Mouse (Mus musculus): Measurements from ENCODE around the gene Tmem132a. TPM values are rescaled to one million over a fixed set of nuclear protein-coding genes. Genes with fewer than 3 reads are reported as not detected.

Gene Tmem132a
- 10.4 and 11.0 TPM in 2 replicates for polyA plus RNA-seq (2012; rRNA removed)

GRCm38 (mm10) chr19:10869886-10870527, at the start of gene Tmem132a:
TSS of gene Tmem132a (minus strand) at chr19:10869940.
- no peak for DNase-seq
- H3K4me3 ChIP-seq (ENCODE audit: control insufficient read depth, insufficient read depth, low read length): peak within 1 kb of the TSS; percentile 44
- peaks cover 4% of the 10 kb centered on the region; the same call in 1 of the 2 replicates for H3K27me3 ChIP-seq (ENCODE audit: control insufficient read depth, insufficient read depth, low read length)
- H3K27ac ChIP-seq (ENCODE audit: control insufficient read depth, insufficient read depth, low read length): no peak within 1 kb of the TSS
- 26% methylated on average over 8 of the region's 8 CpGs for WGBS
- H3K36me3 ChIP-seq (ENCODE audit: control insufficient read depth, insufficient read depth, low read length): peaks cover 8% of the 10 kb centered on the region; the same call in 1 of the 2 replicates
- no peak for TF ChIP-seq POLR2A (IDR thresholded peaks at IDR 0.05; ENCODE audit: control insufficient read depth, extremely low read depth, insufficient read depth, low read length, poor library complexity)
- no peak for TF ChIP-seq CTCF (IDR thresholded peaks at IDR 0.05; ENCODE audit: borderline replicate concordance, control insufficient read depth, extremely low read depth, insufficient read depth, low read length, poor library complexity)
- H3K4me1 ChIP-seq (replicated peaks; ENCODE audit: control insufficient read depth, insufficient read depth, low read length): peaks cover 9% of the 10 kb centered on the region; the same call in 1 of the 2 replicates

- no peak for DNase-seq
- no peak overlapping the region for H3K27ac ChIP-seq (ENCODE audit: control insufficient read depth, insufficient read depth, low read length)
- H3K36me3 ChIP-seq (ENCODE audit: control insufficient read depth, insufficient read depth, low read length): no peaks in the 10 kb centered on the region
- H3K4me1 ChIP-seq (replicated peaks; ENCODE audit: control insufficient read depth, insufficient read depth, low read length): no peaks in the 10 kb centered on the region
- TF ChIP-seq CTCF (IDR thresholded peaks at IDR 0.05; ENCODE audit: borderline replicate concordance, control insufficient read depth, extremely low read depth, insufficient read depth, low read length, poor library complexity) (no peak), POLR2A (IDR thresholded peaks at IDR 0.05; ENCODE audit: control insufficient read depth, extremely low read depth, insufficient read depth, low read length, poor library complexity) (no peak)
- peaks cover 9% of the 10 kb centered on the region; the same call in 1 of the 2 replicates for H3K27me3 ChIP-seq (ENCODE audit: control insufficient read depth, insufficient read depth, low read length)
- H3K4me3 ChIP-seq (ENCODE audit: control insufficient read depth, insufficient read depth, low read length): no peak overlapping the region
- 96% methylated on average over 10 of the region's 10 CpGs for WGBS
These were observed 48.7 kb upstream of the Tmem132a start for GRCm38 (mm10) chr19:10918321-10918991.

- TF ChIP-seq POLR2A (IDR thresholded peaks at IDR 0.05; ENCODE audit: control insufficient read depth, extremely low read depth, insufficient read depth, low read length, poor library complexity) (no peak), CTCF (IDR thresholded peaks at IDR 0.05; ENCODE audit: borderline replicate concordance, control insufficient read depth, extremely low read depth, insufficient read depth, low read length, poor library complexity) (no peak)
- Histone ChIP-seq H3K4me1 (replicated peaks; ENCODE audit: control insufficient read depth, insufficient read depth, low read length) (no peaks in the 10 kb centered on the region), H3K36me3 (ENCODE audit: control insufficient read depth, insufficient read depth, low read length) (no peaks in the 10 kb centered on the region), H3K4me3 (ENCODE audit: control insufficient read depth, insufficient read depth, low read length) (no peak overlapping the region), H3K27me3 (ENCODE audit: control insufficient read depth, insufficient read depth, low read length) (peaks cover 9% of the 10 kb centered on the region; the same call in 1 of the 2 replicates), H3K27ac (ENCODE audit: control insufficient read depth, insufficient read depth, low read length) (no peak overlapping the region)
- WGBS: 69% methylated on average over 5 of the region's 5 CpGs
- no peak for DNase-seq
These were observed 46.8 kb upstream of the Tmem132a start for GRCm38 (mm10) chr19:10916506-10916905.

GRCm38 (mm10) chr19:10914870-10915269, 45.1 kb upstream of the Tmem132a start:
- 6% methylated on average over 2 of the region's 2 CpGs for WGBS
- Histone ChIP-seq H3K4me3 (ENCODE audit: control insufficient read depth, insufficient read depth, low read length) (no peak overlapping the region), H3K4me1 (replicated peaks; ENCODE audit: control insufficient read depth, insufficient read depth, low read length) (no peaks in the 10 kb centered on the region), H3K36me3 (ENCODE audit: control insufficient read depth, insufficient read depth, low read length) (no peaks in the 10 kb centered on the region), H3K27ac (ENCODE audit: control insufficient read depth, insufficient read depth, low read length) (no peak overlapping the region), H3K27me3 (ENCODE audit: control insufficient read depth, insufficient read depth, low read length) (peaks cover 9% of the 10 kb centered on the region; the same call in 1 of the 2 replicates)
- no peak for DNase-seq
- TF ChIP-seq CTCF (IDR thresholded peaks at IDR 0.05; ENCODE audit: borderline replicate concordance, control insufficient read depth, extremely low read depth, insufficient read depth, low read length, poor library complexity): no peak
- no peak for TF ChIP-seq POLR2A (IDR thresholded peaks at IDR 0.05; ENCODE audit: control insufficient read depth, extremely low read depth, insufficient read depth, low read length, poor library complexity)

GRCm38 (mm10) chr19:10914291-10914690, 44.6 kb upstream of the Tmem132a start:
- DNase-seq: no peak

GRCm38 (mm10) chr19:10909087-10909721, 39.5 kb upstream of the Tmem132a start:
- TF ChIP-seq POLR2A (IDR thresholded peaks at IDR 0.05; ENCODE audit: control insufficient read depth, extremely low read depth, insufficient read depth, low read length, poor library complexity) (no peak), CTCF (IDR thresholded peaks at IDR 0.05; ENCODE audit: borderline replicate concordance, control insufficient read depth, extremely low read depth, insufficient read depth, low read length, poor library complexity) (no peak)
- DNase-seq: no peak

More at GRCm38 (mm10) chr19:10914291-10914690, 44.6 kb upstream of the Tmem132a start:
- TF ChIP-seq POLR2A (IDR thresholded peaks at IDR 0.05; ENCODE audit: control insufficient read depth, extremely low read depth, insufficient read depth, low read length, poor library complexity): no peak
- no peak for TF ChIP-seq CTCF (IDR thresholded peaks at IDR 0.05; ENCODE audit: borderline replicate concordance, control insufficient read depth, extremely low read depth, insufficient read depth, low read length, poor library complexity)
- H3K27me3 ChIP-seq (ENCODE audit: control insufficient read depth, insufficient read depth, low read length): peaks cover 9% of the 10 kb centered on the region; the same call in 1 of the 2 replicates
- no peak overlapping the region for H3K27ac ChIP-seq (ENCODE audit: control insufficient read depth, insufficient read depth, low read length)
- no peaks in the 10 kb centered on the region for H3K4me1 ChIP-seq (replicated peaks; ENCODE audit: control insufficient read depth, insufficient read depth, low read length)
- no peaks in the 10 kb centered on the region for H3K36me3 ChIP-seq (ENCODE audit: control insufficient read depth, insufficient read depth, low read length)
- WGBS: 3% methylated on average over 7 of the region's 7 CpGs
- no peak overlapping the region for H3K4me3 ChIP-seq (ENCODE audit: control insufficient read depth, insufficient read depth, low read length)

More at GRCm38 (mm10) chr19:10909087-10909721, 39.5 kb upstream of the Tmem132a start:
- no peaks in the 10 kb centered on the region for H3K4me1 ChIP-seq (replicated peaks; ENCODE audit: control insufficient read depth, insufficient read depth, low read length)
- WGBS: 95% methylated on average over 6 of the region's 6 CpGs
- H3K27ac ChIP-seq (ENCODE audit: control insufficient read depth, insufficient read depth, low read length): no peak overlapping the region
- no peak overlapping the region for H3K4me3 ChIP-seq (ENCODE audit: control insufficient read depth, insufficient read depth, low read length)
- peaks cover 17% of the 10 kb centered on the region for H3K36me3 ChIP-seq (ENCODE audit: control insufficient read depth, insufficient read depth, low read length)
- no peaks in the 10 kb centered on the region; the same call in 1 of the 2 replicates for H3K27me3 ChIP-seq (ENCODE audit: control insufficient read depth, insufficient read depth, low read length)
